Mouse (Mus musculus): ENCODE data around the gene Gng12. TPM values are rescaled to one million over a fixed set of nuclear protein-coding genes. Genes with fewer than 3 reads are reported as not detected.

Gene Gng12
- polyA plus RNA-seq, 1 experiment from 2014 or later, result 52.7 TPM

DNA sequence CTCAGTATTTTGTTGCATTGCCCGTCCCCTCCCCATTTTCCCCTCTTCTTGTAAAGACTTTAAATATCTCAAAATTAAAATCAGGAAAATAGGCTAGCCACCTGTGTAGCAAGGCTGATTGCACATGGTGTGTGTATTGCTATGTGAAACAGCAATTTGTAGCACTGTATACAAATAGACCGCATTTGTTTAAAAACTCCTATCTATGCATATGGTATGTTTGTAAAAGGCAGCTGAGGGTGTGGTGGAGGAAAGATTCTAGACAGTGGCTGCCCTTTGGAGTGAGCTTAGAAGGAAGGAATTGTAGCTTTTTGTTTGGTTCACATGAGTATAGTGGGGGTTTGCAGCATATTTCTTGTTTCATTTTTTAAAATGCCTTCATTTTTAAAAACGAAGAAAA, 88.5 kb downstream of the Gng12 start:
- no peak overlapping the region for H3K9ac ChIP-seq (ENCODE audit: low read depth, low read length)
- H3K4me2 ChIP-seq (replicated peaks; ENCODE audit: low read depth, low read length), result no peak overlapping the region
- DNase-seq (ENCODE audit: low spot score) (no peak), ATAC-seq (ENCODE audit: low FRiP score) (no peak)
- H3K4me1 ChIP-seq (replicated peaks; ENCODE audit: control insufficient read depth, insufficient read depth, low read length), result no peaks in the 10 kb centered on the region
- H3K27ac ChIP-seq (ENCODE audit: low read depth, low read length), result no peak overlapping the region
- H3K27me3 ChIP-seq (ENCODE audit: control insufficient read depth, insufficient read depth, low read length), result no peaks in the 10 kb centered on the region
- no peak overlapping the region for H3K4me3 ChIP-seq (ENCODE audit: low read depth, low read length)
- H3K9me3 ChIP-seq (ENCODE audit: control insufficient read depth, low read length), result no peaks in the 10 kb centered on the region
- 89% methylated on average over 3 of the region's 3 CpGs for WGBS
- H3K36me3 ChIP-seq (ENCODE audit: control insufficient read depth, insufficient read depth, low read length), result no peaks in the 10 kb centered on the region

DNA sequence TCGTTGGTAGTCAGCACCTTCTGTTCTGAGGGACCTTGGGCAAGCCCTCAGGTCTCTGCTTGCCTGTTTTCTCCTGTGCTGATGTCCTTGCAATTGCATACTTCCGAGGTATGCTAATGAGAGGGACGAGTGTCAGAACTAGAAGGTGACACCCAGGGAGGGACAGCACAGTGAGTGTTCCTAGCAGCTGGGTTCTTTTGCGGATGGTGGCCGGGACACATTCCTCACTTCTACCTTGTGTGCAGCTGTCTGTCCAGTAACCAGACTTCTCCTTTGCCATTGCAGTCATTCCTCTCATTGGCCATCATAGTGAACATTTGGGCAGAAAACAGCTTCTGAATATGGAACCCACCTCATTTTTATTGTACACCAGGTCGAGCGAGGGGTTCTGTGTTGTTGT, 89.3 kb downstream of the Gng12 start:
- 72% methylated on average over 7 of the region's 7 CpGs for WGBS
- DNase-seq (ENCODE audit: low spot score), result no peak
- no peak overlapping the region for H3K27ac ChIP-seq (ENCODE audit: low read depth, low read length)
- no peak overlapping the region for H3K4me3 ChIP-seq (ENCODE audit: low read depth, low read length)
- H3K36me3 ChIP-seq (ENCODE audit: control insufficient read depth, insufficient read depth, low read length), result no peaks in the 10 kb centered on the region
- no peaks in the 10 kb centered on the region for H3K4me1 ChIP-seq (replicated peaks; ENCODE audit: control insufficient read depth, insufficient read depth, low read length)
- no peaks in the 10 kb centered on the region for H3K9me3 ChIP-seq (ENCODE audit: control insufficient read depth, low read length)
- H3K4me2 ChIP-seq (replicated peaks; ENCODE audit: low read depth, low read length), result no peak overlapping the region
- H3K9ac ChIP-seq (ENCODE audit: low read depth, low read length), result no peak overlapping the region
- no peak for ATAC-seq (ENCODE audit: low FRiP score)
- H3K27me3 ChIP-seq (ENCODE audit: control insufficient read depth, insufficient read depth, low read length), result no peaks in the 10 kb centered on the region

DNA sequence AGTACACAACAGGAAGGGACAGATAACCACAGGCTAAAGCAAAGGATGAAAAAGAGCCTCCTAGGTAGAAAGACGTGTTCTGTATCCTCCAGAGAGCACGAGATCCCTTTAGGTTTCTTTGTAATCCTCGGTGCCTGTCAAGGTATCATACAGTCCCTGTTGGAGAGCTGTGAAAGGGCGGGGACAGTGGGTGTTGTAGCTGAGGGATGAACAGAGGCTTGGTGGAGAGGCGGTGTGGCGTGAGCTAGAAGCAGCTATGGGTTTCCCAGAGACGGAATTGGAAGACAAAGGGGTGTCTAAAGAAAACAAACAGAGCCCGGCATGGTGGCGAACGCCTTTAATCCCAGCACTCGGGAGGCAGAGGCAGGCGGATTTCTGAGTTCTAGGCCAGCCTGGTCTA, 89.9 kb downstream of the Gng12 start:
- H3K4me2 ChIP-seq (replicated peaks; ENCODE audit: low read depth, low read length), result no peak overlapping the region
- no peak overlapping the region for H3K4me3 ChIP-seq (ENCODE audit: low read depth, low read length)
- no peaks in the 10 kb centered on the region for H3K36me3 ChIP-seq (ENCODE audit: control insufficient read depth, insufficient read depth, low read length)
- DNase-seq (ENCODE audit: low spot score) (no peak), ATAC-seq (ENCODE audit: low FRiP score) (no peak)
- 86% methylated on average over 12 of the region's 12 CpGs for WGBS
- no peaks in the 10 kb centered on the region for H3K9me3 ChIP-seq (ENCODE audit: control insufficient read depth, low read length)
- H3K27ac ChIP-seq (ENCODE audit: low read depth, low read length), result no peak overlapping the region
- no peaks in the 10 kb centered on the region for H3K4me1 ChIP-seq (replicated peaks; ENCODE audit: control insufficient read depth, insufficient read depth, low read length)
- no peaks in the 10 kb centered on the region for H3K27me3 ChIP-seq (ENCODE audit: control insufficient read depth, insufficient read depth, low read length)
- H3K9ac ChIP-seq (ENCODE audit: low read depth, low read length), result no peak overlapping the region

DNA sequence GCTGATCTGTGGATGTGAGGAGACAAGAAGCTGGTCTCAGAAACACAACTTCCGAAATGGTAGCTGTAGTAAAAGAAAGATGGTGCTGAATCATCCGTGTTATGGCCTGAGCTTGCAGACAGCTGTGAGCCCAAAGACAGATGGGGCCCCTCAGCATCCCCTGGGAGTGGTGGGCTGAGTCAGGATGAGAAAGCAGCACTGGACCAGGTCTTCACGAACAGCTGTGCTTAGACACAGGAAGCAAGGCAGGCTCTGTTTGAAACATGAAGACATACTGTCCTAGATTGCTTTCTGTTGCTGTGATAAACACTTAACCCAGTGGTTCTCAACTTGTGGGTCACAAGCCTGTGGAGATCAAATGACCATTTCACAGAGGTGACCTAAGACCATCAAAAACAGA, 91.4 kb downstream of the Gng12 start:
- Histone ChIP-seq H3K9ac (ENCODE audit: low read depth, low read length) (no peak overlapping the region), H3K9me3 (ENCODE audit: control insufficient read depth, low read length) (no peaks in the 10 kb centered on the region), H3K27ac (ENCODE audit: low read depth, low read length) (no peak overlapping the region), H3K4me2 (replicated peaks; ENCODE audit: low read depth, low read length) (no peak overlapping the region), H3K4me3 (ENCODE audit: low read depth, low read length) (no peak overlapping the region), H3K4me1 (replicated peaks; ENCODE audit: control insufficient read depth, insufficient read depth, low read length) (no peaks in the 10 kb centered on the region), H3K27me3 (ENCODE audit: control insufficient read depth, insufficient read depth, low read length) (no peaks in the 10 kb centered on the region), H3K36me3 (ENCODE audit: control insufficient read depth, insufficient read depth, low read length) (no peaks in the 10 kb centered on the region)
- ATAC-seq (ENCODE audit: low FRiP score), result 0 out of 2 replicates have a peak, but pooled peaks have one; percentile 43
- 69% methylated on average over 3 of the region's 3 CpGs for WGBS
- DNase-seq (ENCODE audit: low spot score), result no peak

DNA sequence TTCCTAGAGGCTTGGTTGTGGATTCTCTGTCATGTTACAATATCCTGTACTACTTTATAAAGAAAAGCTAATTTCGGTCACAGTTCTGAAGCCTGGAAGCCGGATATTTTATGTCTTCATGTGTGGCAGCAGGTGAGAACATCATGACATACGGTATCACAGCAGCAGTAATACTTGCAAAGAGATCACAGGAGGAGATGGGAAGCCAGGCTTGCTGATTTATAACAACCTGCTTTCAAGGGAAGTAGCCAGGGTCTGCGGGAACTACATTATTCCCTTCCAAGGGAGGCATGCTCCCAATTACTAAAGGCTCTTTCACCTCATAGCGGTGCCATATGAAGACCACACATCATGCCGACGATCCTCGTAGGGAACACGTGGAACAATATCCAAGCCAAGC, 92.2 kb downstream of the Gng12 start:
- H3K27ac ChIP-seq (ENCODE audit: low read depth, low read length), result no peak overlapping the region
- no peak overlapping the region for H3K4me2 ChIP-seq (replicated peaks; ENCODE audit: low read depth, low read length)
- no peaks in the 10 kb centered on the region for H3K9me3 ChIP-seq (ENCODE audit: control insufficient read depth, low read length)
- H3K27me3 ChIP-seq (ENCODE audit: control insufficient read depth, insufficient read depth, low read length), result no peaks in the 10 kb centered on the region
- no peak overlapping the region for H3K4me3 ChIP-seq (ENCODE audit: low read depth, low read length)
- no peaks in the 10 kb centered on the region for H3K36me3 ChIP-seq (ENCODE audit: control insufficient read depth, insufficient read depth, low read length)
- 92% methylated on average over 9 of the region's 9 CpGs for WGBS
- no peak for ATAC-seq (ENCODE audit: low FRiP score)
- H3K4me1 ChIP-seq (replicated peaks; ENCODE audit: control insufficient read depth, insufficient read depth, low read length), result no peaks in the 10 kb centered on the region
- H3K9ac ChIP-seq (ENCODE audit: low read depth, low read length), result no peak overlapping the region
- DNase-seq (ENCODE audit: low spot score), result no peak

DNA sequence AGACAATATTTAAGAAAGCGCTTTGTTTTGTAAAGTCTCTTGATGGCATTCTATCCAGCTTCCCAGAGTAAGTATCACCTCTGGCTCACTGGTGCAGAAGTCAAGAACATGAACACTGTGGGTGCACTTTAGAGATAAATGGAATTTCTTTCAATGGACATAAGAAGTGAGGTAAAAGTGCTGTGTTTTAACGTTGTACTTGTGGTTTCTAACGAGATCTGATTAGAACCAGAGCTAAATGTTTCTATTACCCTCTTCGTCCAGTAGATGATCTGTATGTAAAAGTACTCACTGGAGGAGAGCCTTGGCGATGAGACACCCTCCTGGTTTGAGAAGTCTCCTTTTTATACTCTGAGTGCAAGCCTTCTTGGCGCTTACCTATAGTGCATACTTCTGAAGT, 92.8 kb downstream of the Gng12 start:
- Histone ChIP-seq H3K9me3 (ENCODE audit: control insufficient read depth, low read length) (no peaks in the 10 kb centered on the region), H3K4me3 (ENCODE audit: low read depth, low read length) (no peak overlapping the region), H3K27ac (ENCODE audit: low read depth, low read length) (no peak overlapping the region), H3K4me1 (replicated peaks; ENCODE audit: control insufficient read depth, insufficient read depth, low read length) (no peaks in the 10 kb centered on the region), H3K36me3 (ENCODE audit: control insufficient read depth, insufficient read depth, low read length) (no peaks in the 10 kb centered on the region), H3K4me2 (replicated peaks; ENCODE audit: low read depth, low read length) (no peak overlapping the region), H3K9ac (ENCODE audit: low read depth, low read length) (no peak overlapping the region), H3K27me3 (ENCODE audit: control insufficient read depth, insufficient read depth, low read length) (no peaks in the 10 kb centered on the region)
- 91% methylated on average over 6 of the region's 6 CpGs for WGBS
- DNase-seq (ENCODE audit: low spot score) (no peak), ATAC-seq (ENCODE audit: low FRiP score) (no peak)

DNA sequence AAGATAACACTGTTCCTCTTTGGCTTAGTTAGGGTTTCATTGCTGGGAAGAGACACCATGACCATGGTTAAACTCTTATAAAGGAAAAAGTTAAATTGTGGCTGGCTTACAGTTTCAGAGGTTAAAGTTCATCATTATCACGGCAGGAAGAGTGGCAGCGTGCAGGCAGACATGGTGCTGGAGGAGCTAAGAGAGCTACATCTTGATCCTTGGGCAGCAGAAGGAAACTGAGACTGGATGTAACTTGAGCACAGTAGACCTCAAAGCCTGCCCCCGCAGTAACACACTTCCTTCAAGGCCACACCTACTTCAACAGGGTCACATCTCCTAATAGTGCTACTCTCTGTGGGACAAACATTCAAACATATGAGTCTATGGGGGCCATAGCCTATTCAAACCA, 93.3 kb downstream of the Gng12 start:
- no peaks in the 10 kb centered on the region for H3K4me1 ChIP-seq (replicated peaks; ENCODE audit: control insufficient read depth, insufficient read depth, low read length)
- H3K4me2 ChIP-seq (replicated peaks; ENCODE audit: low read depth, low read length), result no peak overlapping the region
- H3K27ac ChIP-seq (ENCODE audit: low read depth, low read length), result no peak overlapping the region
- H3K36me3 ChIP-seq (ENCODE audit: control insufficient read depth, insufficient read depth, low read length), result no peaks in the 10 kb centered on the region
- WGBS, result 72% methylated on average over 3 of the region's 3 CpGs
- no peak for DNase-seq (ENCODE audit: low spot score)
- H3K9ac ChIP-seq (ENCODE audit: low read depth, low read length), result no peak overlapping the region
- no peak overlapping the region for H3K4me3 ChIP-seq (ENCODE audit: low read depth, low read length)
- H3K9me3 ChIP-seq (ENCODE audit: control insufficient read depth, low read length), result no peaks in the 10 kb centered on the region
- no peaks in the 10 kb centered on the region for H3K27me3 ChIP-seq (ENCODE audit: control insufficient read depth, insufficient read depth, low read length)
- ATAC-seq (ENCODE audit: low FRiP score), result no peak

DNA sequence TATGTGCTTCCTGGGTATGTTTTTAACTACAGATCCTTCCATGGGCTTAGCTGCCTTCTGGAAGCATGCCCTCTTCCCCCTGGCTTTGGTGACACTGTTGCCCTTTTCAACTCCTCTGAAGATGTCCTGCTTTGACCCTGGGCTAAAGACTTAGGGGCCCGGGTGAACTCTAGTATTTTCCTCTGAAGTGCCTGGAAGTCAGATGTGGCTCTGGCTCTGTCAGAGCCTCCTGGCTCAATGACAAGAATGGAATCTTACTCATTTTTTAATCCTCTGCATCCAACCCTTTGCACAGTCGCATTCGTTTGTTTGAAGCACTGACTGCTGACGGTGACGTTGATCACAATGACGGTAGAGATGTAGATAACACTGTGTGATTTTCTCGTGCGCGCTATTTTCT, 96.0 kb downstream of the Gng12 start:
- no peak overlapping the region for H3K9ac ChIP-seq (ENCODE audit: low read depth, low read length)
- no peaks in the 10 kb centered on the region for H3K4me1 ChIP-seq (replicated peaks; ENCODE audit: control insufficient read depth, insufficient read depth, low read length)
- ATAC-seq (ENCODE audit: low FRiP score) (no peak), DNase-seq (ENCODE audit: low spot score) (no peak)
- H3K36me3 ChIP-seq (ENCODE audit: control insufficient read depth, insufficient read depth, low read length), result no peaks in the 10 kb centered on the region
- H3K4me3 ChIP-seq (ENCODE audit: low read depth, low read length), result no peak overlapping the region
- 86% methylated on average over 9 of the region's 9 CpGs for WGBS
- H3K27me3 ChIP-seq (ENCODE audit: control insufficient read depth, insufficient read depth, low read length), result no peaks in the 10 kb centered on the region
- H3K27ac ChIP-seq (ENCODE audit: low read depth, low read length), result no peak overlapping the region
- no peaks in the 10 kb centered on the region for H3K9me3 ChIP-seq (ENCODE audit: control insufficient read depth, low read length)
- no peak overlapping the region for H3K4me2 ChIP-seq (replicated peaks; ENCODE audit: low read depth, low read length)

DNA sequence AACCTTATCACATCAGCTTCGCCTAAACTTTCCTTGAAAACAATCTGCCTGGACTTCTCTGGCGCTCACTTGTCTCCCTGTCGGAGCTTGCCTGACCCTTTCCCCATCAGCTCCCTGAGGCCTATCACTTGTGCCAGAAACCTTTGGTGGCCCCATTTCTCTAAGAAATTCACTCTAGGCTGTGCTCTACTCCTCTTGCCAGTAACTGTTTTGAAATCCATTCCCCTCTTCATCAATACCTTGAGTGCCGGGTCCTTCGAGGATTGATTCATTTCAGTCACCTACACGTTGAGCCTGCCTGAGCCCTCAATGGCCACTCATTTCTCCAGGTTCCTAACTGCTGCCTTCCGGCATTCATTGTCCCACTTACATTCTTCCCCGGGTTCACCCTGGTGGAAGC, 96.6 kb downstream of the Gng12 start:
- Histone ChIP-seq H3K27me3 (ENCODE audit: control insufficient read depth, insufficient read depth, low read length) (no peaks in the 10 kb centered on the region), H3K4me2 (replicated peaks; ENCODE audit: low read depth, low read length) (no peak overlapping the region), H3K4me1 (replicated peaks; ENCODE audit: control insufficient read depth, insufficient read depth, low read length) (no peaks in the 10 kb centered on the region), H3K4me3 (ENCODE audit: low read depth, low read length) (no peak overlapping the region), H3K36me3 (ENCODE audit: control insufficient read depth, insufficient read depth, low read length) (no peaks in the 10 kb centered on the region), H3K27ac (ENCODE audit: low read depth, low read length) (no peak overlapping the region), H3K9me3 (ENCODE audit: control insufficient read depth, low read length) (no peaks in the 10 kb centered on the region), H3K9ac (ENCODE audit: low read depth, low read length) (no peak overlapping the region)
- ATAC-seq (ENCODE audit: low FRiP score) (no peak), DNase-seq (ENCODE audit: low spot score) (no peak)
- WGBS, result 93% methylated on average over 8 of the region's 8 CpGs

Measured in hindbrain, embryonic 11.5 days (tissue).